Comparison of ENCODE assay signal across 8 mouse cellular contexts in the genomic region with DNA sequence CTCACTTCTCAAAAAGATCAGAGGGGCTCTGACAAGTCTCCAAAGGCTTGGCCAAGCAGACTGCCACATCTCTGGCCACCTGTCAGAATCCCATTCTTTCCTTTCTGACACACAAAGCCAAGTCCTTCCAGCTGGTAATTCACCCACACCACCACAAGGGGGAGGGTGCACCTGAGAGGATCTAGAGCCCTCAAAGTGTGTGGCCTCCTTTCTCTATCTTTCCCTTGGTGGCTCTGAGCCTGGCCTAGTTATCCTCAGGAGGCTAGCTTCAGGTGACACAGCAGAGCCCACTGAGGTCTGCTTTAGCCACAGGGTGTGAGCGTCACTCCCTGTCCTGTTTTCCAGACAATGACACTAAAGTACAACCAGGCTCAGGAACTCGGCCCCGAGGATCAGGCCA. TPM values are rescaled to one million over a fixed set of nuclear protein-coding genes. Genes with fewer than 3 reads are reported as not detected.
DNase-seq lines count a peak whose midpoint lies in the region; ATAC-seq and TF ChIP-seq lines count a peak whose summit lies in the region.

No protein-coding gene starts in this region.

- peak; percentile 74 for DNase-seq in CD4-positive, CD25-positive, alpha-beta regulatory T cell, adult 2 months (ENCODE audit: low read depth, low spot score)
- peak; percentile 44 for DNase-seq in urinary bladder, postnatal 25 days (ENCODE audit: low spot score)
- DNase-seq in urinary bladder, adult 18-20 months (ENCODE audit: low spot score in 2 of 2): no peak
- DNase-seq in embryonic facial prominence, embryonic 11.5 days (ENCODE audit: low spot score): peak; percentile 74
- DNase-seq in lung, postnatal 0 days (ENCODE audit: low spot score): peak; percentile 55
- peak in 1 of 2 experiments; percentile 52 for DNase-seq in spleen, adult 2 months (ENCODE audit: low read depth in 1 of 2, low spot score in 2 of 2)

- ATAC-seq in CD4-positive, CD25-positive, alpha-beta regulatory T cell, adult 4 months: no peak
- no peak for ATAC-seq in embryonic facial prominence, embryonic 11.5 days (replicated peaks; ENCODE audit: insufficient number of reproducible peaks, low FRiP score, low TSS enrichment, low read depth)
- ATAC-seq in intestine, embryonic 15.5 days: peak; percentile 36; the same call in 1 of the 2 replicates
- peak; percentile 18; the same call in 1 of the 2 replicates for ATAC-seq in lung, postnatal 0 days

- no peak overlapping the region for H3K4me3 ChIP-seq in embryonic facial prominence, embryonic 11.5 days (ENCODE audit: low read depth, low read length)
- H3K4me3 ChIP-seq in intestine, embryonic 15.5 days (replicated peaks): no peak overlapping the region
- no peak overlapping the region for H3K4me3 ChIP-seq in lung, postnatal 0 days (ENCODE audit: low read depth, low read length)
- H3K4me3 ChIP-seq in spleen, adult 2 months (ENCODE audit: extremely low read depth, insufficient read depth, insufficient read length): no peak overlapping the region

- peak; percentile 88 for TF ChIP-seq CTCF in lung, postnatal 0 days (IDR thresholded peaks at IDR 0.05)
- TF ChIP-seq CTCF in spleen, adult 2 months (IDR thresholded peaks at IDR 0.05; ENCODE audit: extremely low read depth, insufficient read depth, insufficient read length, insufficient replicate concordance): peak; percentile 47; the same call in 1 of the 2 replicates

- no peaks in the 10 kb centered on the region for H3K4me1 ChIP-seq in embryonic facial prominence, embryonic 11.5 days (ENCODE audit: control insufficient read depth, insufficient read depth, low read length)
- peaks cover 2% of the 10 kb centered on the region; the same call in 1 of the 2 replicates for H3K4me1 ChIP-seq in intestine, embryonic 15.5 days (replicated peaks)
- no peaks in the 10 kb centered on the region for H3K4me1 ChIP-seq in lung, postnatal 0 days (ENCODE audit: insufficient read depth, low read depth, low read length)
- no peaks in the 10 kb centered on the region for H3K4me1 ChIP-seq in spleen, adult 2 months (ENCODE audit: control insufficient read depth, insufficient read depth, insufficient read length)

- no peak overlapping the region for H3K4me2 ChIP-seq in embryonic facial prominence, embryonic 11.5 days (ENCODE audit: low read depth, low read length)
- no peak overlapping the region for H3K4me2 ChIP-seq in intestine, embryonic 15.5 days (replicated peaks)
- H3K4me2 ChIP-seq in lung, postnatal 0 days (replicated peaks; ENCODE audit: low read depth, low read length): no peak overlapping the region

- no peaks in the 10 kb centered on the region for H3K27me3 ChIP-seq in embryonic facial prominence, embryonic 11.5 days (ENCODE audit: control insufficient read depth, insufficient read depth, low read length)
- H3K27me3 ChIP-seq in intestine, embryonic 15.5 days (replicated peaks): no peaks in the 10 kb centered on the region
- no peaks in the 10 kb centered on the region for H3K27me3 ChIP-seq in lung, postnatal 0 days (replicated peaks; ENCODE audit: insufficient read depth, low read length)
- H3K27me3 ChIP-seq in spleen, adult 2 months (ENCODE audit: control insufficient read depth, insufficient read depth, low read length): no peaks in the 10 kb centered on the region

- no peak overlapping the region for H3K27ac ChIP-seq in embryonic facial prominence, embryonic 11.5 days (replicated peaks; ENCODE audit: low read depth, low read length)
- no peak overlapping the region for H3K27ac ChIP-seq in intestine, embryonic 15.5 days
- H3K27ac ChIP-seq in lung, postnatal 0 days (ENCODE audit: low read length): no peak overlapping the region
- H3K27ac ChIP-seq in spleen, adult 2 months (ENCODE audit: insufficient read depth, low read length): no peak overlapping the region

- H3K36me3 ChIP-seq in embryonic facial prominence, embryonic 11.5 days (replicated peaks; ENCODE audit: control insufficient read depth, insufficient read depth, low read depth, low read length): peaks cover 4% of the 10 kb centered on the region
- peaks cover 39% of the 10 kb centered on the region for H3K36me3 ChIP-seq in intestine, embryonic 15.5 days
- H3K36me3 ChIP-seq in lung, postnatal 0 days (ENCODE audit: insufficient read depth, low read length): peaks cover 24% of the 10 kb centered on the region; the same call in 1 of the 2 replicates
- H3K36me3 ChIP-seq in spleen, adult 2 months (ENCODE audit: control insufficient read depth, insufficient read depth, low read length): peaks cover 30% of the 10 kb centered on the region

- no peaks in the 10 kb centered on the region for H3K9me3 ChIP-seq in embryonic facial prominence, embryonic 11.5 days (replicated peaks; ENCODE audit: control insufficient read depth, low read length)
- H3K9me3 ChIP-seq in intestine, embryonic 15.5 days: no peaks in the 10 kb centered on the region
- H3K9me3 ChIP-seq in lung, postnatal 0 days (ENCODE audit: low read length): no peaks in the 10 kb centered on the region

- no peak for TF ChIP-seq POLR2A in spleen, adult 2 months (IDR thresholded peaks at IDR 0.05; ENCODE audit: low read depth, low read length)

- no peak overlapping the region for H3K9ac ChIP-seq in embryonic facial prominence, embryonic 11.5 days (replicated peaks; ENCODE audit: low read length)
- H3K9ac ChIP-seq in intestine, embryonic 15.5 days: no peak overlapping the region
- no peak overlapping the region for H3K9ac ChIP-seq in lung, postnatal 0 days (replicated peaks; ENCODE audit: low read depth)

- TF ChIP-seq EP300 in lung, postnatal 0 days (IDR thresholded peaks at IDR 0.05): no peak

- 80% methylated on average over 3 of the region's 3 CpGs for WGBS in embryonic facial prominence, embryonic 11.5 days
- 66% methylated on average over 3 of the region's 3 CpGs for WGBS in intestine, embryonic 15.5 days
- 68% methylated on average over 3 of the region's 3 CpGs for WGBS in lung, postnatal 0 days
- 91% methylated on average over 3 of the region's 3 CpGs for WGBS in spleen, adult 2 months

RNA-seq across cellular contexts. Expression of a gene that starts 7.6 kb away (rescaled TPM):
- polyA plus RNA-seq in CD4-positive, CD25-positive, alpha-beta regulatory T cell, adult 4 months (2017; shearing (Covaris generic)): 1 to 10 TPM; 4.9 to 7.7 TPM
- 9.9 and 10.5 TPM in 2 replicates for polyA plus RNA-seq in embryonic facial prominence, embryonic 11.5 days (2014; fragmentation: Nextera tagmentation; extraction: Ambion mirVana)
- 18.4 and 21.2 TPM in 2 replicates for polyA plus RNA-seq in intestine, embryonic 15.5 days (2015; fragmentation: Nextera tagmentation; extraction: Ambion mirVana)
- polyA plus RNA-seq in lung, postnatal 0 days (2015; fragmentation: Nextera tagmentation; extraction: Ambion mirVana): 27.4 and 28.6 TPM in 2 replicates
- polyA plus RNA-seq in spleen, adult 2 months (2012; rRNA removed): 9.5 and 12.9 TPM in 2 replicates

RNA-seq across cellular contexts. Expression of a gene that starts 11.4 kb away (rescaled TPM):
- 10 to 100 TPM; 32.5 to 42.2 TPM for polyA plus RNA-seq in CD4-positive, CD25-positive, alpha-beta regulatory T cell, adult 4 months (2017; shearing (Covaris generic))
- polyA plus RNA-seq in embryonic facial prominence, embryonic 11.5 days (2014; fragmentation: Nextera tagmentation; extraction: Ambion mirVana): 9.6 and 11.6 TPM in 2 replicates
- polyA plus RNA-seq in intestine, embryonic 15.5 days (2015; fragmentation: Nextera tagmentation; extraction: Ambion mirVana): 23.6 and 29.7 TPM in 2 replicates
- 17.8 and 18.9 TPM in 2 replicates for polyA plus RNA-seq in lung, postnatal 0 days (2015; fragmentation: Nextera tagmentation; extraction: Ambion mirVana)
- polyA plus RNA-seq in spleen, adult 2 months (2012; rRNA removed): 44.9 and 54.1 TPM in 2 replicates

RNA-seq across cellular contexts. Expression of a gene that starts 11.7 kb away (rescaled TPM):
- polyA plus RNA-seq in CD4-positive, CD25-positive, alpha-beta regulatory T cell, adult 4 months (2017; shearing (Covaris generic)): 1 to 10 TPM; 7.0 to 8.1 TPM
- polyA plus RNA-seq in embryonic facial prominence, embryonic 11.5 days (2014; fragmentation: Nextera tagmentation; extraction: Ambion mirVana): 9.8 and 11.3 TPM in 2 replicates
- 8.1 and 9.0 TPM in 2 replicates for polyA plus RNA-seq in intestine, embryonic 15.5 days (2015; fragmentation: Nextera tagmentation; extraction: Ambion mirVana)
- 4.3 and 5.3 TPM in 2 replicates for polyA plus RNA-seq in lung, postnatal 0 days (2015; fragmentation: Nextera tagmentation; extraction: Ambion mirVana)
- 2.5 and 3.0 TPM in 2 replicates for polyA plus RNA-seq in spleen, adult 2 months (2012; rRNA removed)

RNA-seq across cellular contexts. Expression of a gene that starts 13.5 kb away (rescaled TPM):
- not detected for polyA plus RNA-seq in CD4-positive, CD25-positive, alpha-beta regulatory T cell, adult 4 months (2017; shearing (Covaris generic))
- 4.3 and 11.2 TPM in 2 replicates for polyA plus RNA-seq in embryonic facial prominence, embryonic 11.5 days (2014; fragmentation: Nextera tagmentation; extraction: Ambion mirVana)
- 1.7 and 6.9 TPM in 2 replicates for polyA plus RNA-seq in intestine, embryonic 15.5 days (2015; fragmentation: Nextera tagmentation; extraction: Ambion mirVana)
- polyA plus RNA-seq in lung, postnatal 0 days (2015; fragmentation: Nextera tagmentation; extraction: Ambion mirVana): 0.47 and 1.2 TPM in 2 replicates
- not detected in 2 replicates for polyA plus RNA-seq in spleen, adult 2 months (2012; rRNA removed)

RNA-seq across cellular contexts. Expression of a gene that starts 23.5 kb away (rescaled TPM):
- 10 to 100 TPM in 1 of 2 experiments, 1 to 10 TPM in 1; 7.7 to 11.4 TPM for polyA plus RNA-seq in CD4-positive, CD25-positive, alpha-beta regulatory T cell, adult 4 months (2017; shearing (Covaris generic))
- polyA plus RNA-seq in embryonic facial prominence, embryonic 11.5 days (2014; fragmentation: Nextera tagmentation; extraction: Ambion mirVana): 534 and 547 TPM in 2 replicates
- polyA plus RNA-seq in intestine, embryonic 15.5 days (2015; fragmentation: Nextera tagmentation; extraction: Ambion mirVana): 431 and 439 TPM in 2 replicates
- 21.1 and 33.3 TPM in 2 replicates for polyA plus RNA-seq in lung, postnatal 0 days (2015; fragmentation: Nextera tagmentation; extraction: Ambion mirVana)
- polyA plus RNA-seq in spleen, adult 2 months (2012; rRNA removed): 92.8 and 97.2 TPM in 2 replicates

Comparison
In these comparisons a context has a peak if more than half of its experiments do, and no peak if none do; other contexts are left out.
1. DNase-seq: peak in CD4-positive, CD25-positive, alpha-beta regulatory T cell, adult 2 months (single experiment), urinary bladder, postnatal 25 days (single experiment), embryonic facial prominence, embryonic 11.5 days (single experiment) and lung, postnatal 0 days (single experiment); none in urinary bladder, adult 18-20 months (0 of 2).
2. ATAC-seq: peak in intestine, embryonic 15.5 days (single experiment) and lung, postnatal 0 days (single experiment); none in CD4-positive, CD25-positive, alpha-beta regulatory T cell, adult 4 months (single experiment) and embryonic facial prominence, embryonic 11.5 days (single experiment).